Mouse (Mus musculus) heart, embryonic 12.5 days (tissue): Measurements from ENCODE around the gene Ubxn2a. TPM values are rescaled to one million over a fixed set of nuclear protein-coding genes. Genes with fewer than 3 reads are reported as not detected.
A peak's percentile ranks its signal among the peaks of the same experiment; 100 is the strongest.

Experiments
- ATAC-seq: fragments of 200-750 bp; cut with Nextera tagmentation; 2 replicates; pipeline ENCODE4 v1.8.0; 2017; ENCODE audit warnings: moderate TSS enrichment, moderate library complexity; ENCODE audit not compliant: insufficient number of reproducible peaks, low FRiP score
- H3K27ac ChIP-seq: fragments of 300-500 bp; sonication (generic); 2 replicates; pipeline ENCODE4 v1.5.1; 2016; ENCODE audit warnings: mild to moderate bottlenecking, moderate library complexity; ENCODE audit not compliant: poor library complexity, severe bottlenecking
- H3K27me3 ChIP-seq: fragments of 300-500 bp; sonication (generic); replicated peaks from 2 replicates; pipeline ENCODE4 v1.6.1; 2016; ENCODE audit warnings: mild to moderate bottlenecking, moderate library complexity
- H3K36me3 ChIP-seq: fragments of 300-500 bp; sonication (generic); 2 replicates; pipeline ENCODE4 v1.6.1; 2016; ENCODE audit warnings: mild to moderate bottlenecking, moderate library complexity
- H3K4me1 ChIP-seq: fragments of 300-500 bp; sonication (generic); replicated peaks from 2 replicates; pipeline ENCODE4 v1.6.1; 2016; ENCODE audit warnings: mild to moderate bottlenecking
- H3K4me2 ChIP-seq: fragments of 300-500 bp; sonication (generic); 2 replicates; pipeline ENCODE4 v1.6.1; 2016; ENCODE audit warnings: mild to moderate bottlenecking, moderate library complexity
- H3K4me3 ChIP-seq: fragments of 300-500 bp; sonication (generic); 2 replicates; pipeline ENCODE4 v1.5.1; 2016; ENCODE audit warnings: mild to moderate bottlenecking
- H3K9ac ChIP-seq: fragments of 300-500 bp; sonication (generic); 2 replicates; pipeline ENCODE4 v1.6.1; 2016; ENCODE audit warnings: mild to moderate bottlenecking, moderate library complexity
- H3K9me3 ChIP-seq: fragments of 300-500 bp; sonication (generic); replicated peaks from 2 replicates; pipeline ENCODE4 v1.6.1; 2016; ENCODE audit warnings: mild to moderate bottlenecking, moderate library complexity
- WGBS: fragments of 180-500 bp; shearing (Covaris S2); methylation state at CpG from one replicate; pipeline ENCODE4 v1.1.7; 2016; 5-methylcytosine and 5-hydroxymethylcytosine counted together
- polyA plus RNA-seq: library from polyadenylated mRNA; unstranded; fragments of >200 nt; fragmentation: Nextera tagmentation; extraction: Ambion mirVana; gene quantifications from 2 replicates; pipeline ENCODE4 v1.2.1, GENCODE M21; 2016

Gene Ubxn2a
- 36.0 and 38.2 TPM in 2 replicates for polyA plus RNA-seq

GRCm38 (mm10) chr12:4906951-4907906, at the start of gene Ubxn2a:
Gene Ubxn2a (minus strand): TSS chr12:4907705.
- Histone ChIP-seq H3K4me1 (no peaks in the 10 kb centered on the region), H3K9me3 (no peaks in the 10 kb centered on the region)
- under 1% methylated on average over 123 of the region's 125 CpGs for WGBS

DNA sequence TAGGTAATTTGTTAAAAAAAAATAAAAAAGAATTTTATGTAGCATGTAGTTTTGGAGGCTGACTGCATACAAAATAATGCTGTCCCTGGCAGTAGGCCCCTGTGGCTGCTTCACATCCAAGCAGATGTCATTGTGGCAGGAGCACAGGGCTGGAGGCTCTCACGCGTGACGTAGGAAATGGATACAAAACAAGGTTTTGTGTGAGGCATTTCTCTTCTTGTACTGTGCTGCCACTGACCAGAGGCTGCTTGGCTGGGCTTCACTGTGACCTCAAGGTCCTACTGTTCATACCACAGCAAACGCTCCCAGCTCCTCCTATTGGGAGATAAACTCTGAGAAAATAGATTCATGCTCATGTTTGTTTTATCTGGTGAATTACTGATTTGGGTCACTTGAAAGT, 45.7 kb upstream of the Ubxn2a start:
- H3K36me3 ChIP-seq: peaks cover 51% of the 10 kb centered on the region
- no peak overlapping the region for H3K27ac ChIP-seq
- ATAC-seq: no peak
- 87% methylated on average over 4 of the region's 4 CpGs for WGBS
- H3K27me3 ChIP-seq: no peaks in the 10 kb centered on the region
- H3K4me2 ChIP-seq: no peak overlapping the region
- no peaks in the 10 kb centered on the region for H3K9me3 ChIP-seq
- H3K4me3 ChIP-seq: no peak overlapping the region
- H3K9ac ChIP-seq: no peak overlapping the region
- no peaks in the 10 kb centered on the region for H3K4me1 ChIP-seq

More at GRCm38 (mm10) chr12:4906951-4907906, at the start of gene Ubxn2a:
- Histone ChIP-seq H3K9ac (peak within 1 kb of the TSS; percentile 87), H3K27ac (peak within 1 kb of the TSS; percentile 87), H3K36me3 (0 out of 2 replicates have a peak, but pooled peaks cover 2% of the 10 kb centered on the region), H3K4me2 (peak within 1 kb of the TSS; percentile 86), H3K27me3 (no peaks in the 10 kb centered on the region), H3K4me3 (peak within 1 kb of the TSS; percentile 82)
- ATAC-seq: peak; percentile 95

DNA sequence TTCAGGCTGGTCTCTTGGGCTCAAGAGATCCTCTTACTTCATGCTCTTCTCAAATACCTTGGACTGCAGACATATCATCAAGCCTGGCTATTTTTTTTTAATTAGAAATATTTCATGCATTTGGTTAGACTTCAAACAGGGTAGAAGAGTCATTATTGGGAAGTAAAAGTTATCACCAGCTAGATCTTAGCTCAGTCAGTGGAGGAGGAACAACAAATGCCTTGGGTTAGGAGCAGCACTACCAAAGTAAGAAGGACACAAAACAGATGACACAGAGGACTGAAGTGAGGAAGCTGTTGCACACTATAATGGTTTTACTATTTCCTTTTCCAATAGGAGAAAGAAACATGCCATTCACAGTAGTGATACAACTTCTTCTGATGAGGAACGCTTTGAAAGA, 44.8 kb upstream of the Ubxn2a start:
- no peak for ATAC-seq
- Histone ChIP-seq H3K9me3 (no peaks in the 10 kb centered on the region), H3K4me1 (no peaks in the 10 kb centered on the region), H3K36me3 (peaks cover 58% of the 10 kb centered on the region), H3K4me2 (no peak overlapping the region), H3K27ac (no peak overlapping the region), H3K9ac (no peak overlapping the region), H3K4me3 (no peak overlapping the region), H3K27me3 (no peaks in the 10 kb centered on the region)
- WGBS: 94% methylated on average over 1 of the region's 1 CpGs

GRCm38 (mm10) chr12:4930820-4931548, 23.5 kb upstream of the Ubxn2a start:
- Histone ChIP-seq H3K36me3 (no peaks in the 10 kb centered on the region), H3K4me1 (peaks cover 12% of the 10 kb centered on the region), H3K9ac (no peak overlapping the region), H3K9me3 (no peaks in the 10 kb centered on the region), H3K27ac (no peak overlapping the region), H3K4me3 (no peak overlapping the region), H3K4me2 (no peak overlapping the region), H3K27me3 (no peaks in the 10 kb centered on the region)
- 97% methylated on average over 3 of the region's 3 CpGs for WGBS
- ATAC-seq: no peak

DNA sequence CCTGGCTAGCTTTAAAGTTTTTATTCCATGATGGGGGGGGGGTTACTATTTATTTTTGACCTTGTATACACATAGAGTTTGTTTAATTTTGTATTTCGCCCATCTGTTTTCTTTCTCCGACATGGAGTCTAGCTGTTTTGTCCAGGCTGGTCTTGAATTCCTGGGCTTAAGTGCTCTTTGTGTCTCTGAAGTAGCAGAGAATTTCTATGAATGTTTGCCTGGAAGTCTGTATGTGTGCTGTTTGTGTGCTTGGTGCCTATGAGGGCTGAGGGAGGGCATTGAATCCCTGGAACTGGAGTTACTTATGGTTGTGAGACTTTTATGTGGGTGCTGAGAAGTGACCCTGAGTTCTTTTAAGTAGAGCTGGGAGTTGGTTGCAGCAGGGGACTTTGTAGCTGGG, 20.7 kb upstream of the Ubxn2a start:
- Histone ChIP-seq H3K9me3 (no peaks in the 10 kb centered on the region), H3K4me3 (no peak overlapping the region), H3K4me2 (no peak overlapping the region), H3K27me3 (no peaks in the 10 kb centered on the region), H3K36me3 (no peaks in the 10 kb centered on the region), H3K27ac (no peak overlapping the region), H3K4me1 (peaks cover 9% of the 10 kb centered on the region), H3K9ac (no peak overlapping the region)
- WGBS: 86% methylated on average over 2 of the region's 2 CpGs
- no peak for ATAC-seq

- H3K27me3 ChIP-seq: no peaks in the 10 kb centered on the region
- no peaks in the 10 kb centered on the region for H3K36me3 ChIP-seq
- H3K27ac ChIP-seq: peak overlapping the region; percentile 98
- H3K9me3 ChIP-seq: no peaks in the 10 kb centered on the region
- WGBS: under 1% methylated on average over 48 of the region's 48 CpGs
- peak overlapping the region; percentile 77 for H3K4me2 ChIP-seq
- peak overlapping the region; percentile 99 for H3K9ac ChIP-seq
- H3K4me1 ChIP-seq: peaks cover 8% of the 10 kb centered on the region; the same call in 1 of the 2 replicates
- peak; percentile 72 for ATAC-seq
- H3K4me3 ChIP-seq: peak overlapping the region; percentile 97
Measured at GRCm38 (mm10) chr12:4917805-4918591, 10.5 kb upstream of the Ubxn2a start.

- peaks cover 8% of the 10 kb centered on the region; the same call in 1 of the 2 replicates for H3K4me1 ChIP-seq
- peak; percentile 99 for ATAC-seq
- H3K9ac ChIP-seq: peak within 1 kb of the TSS; percentile 99
- no peaks in the 10 kb centered on the region for H3K27me3 ChIP-seq
- H3K4me2 ChIP-seq: peak within 1 kb of the TSS; percentile 77
- H3K36me3 ChIP-seq: no peaks in the 10 kb centered on the region
- H3K4me3 ChIP-seq: peak within 1 kb of the TSS; percentile 97
- H3K27ac ChIP-seq: peak within 1 kb of the TSS; percentile 98
- 0% methylated on average over 84 of the region's 89 CpGs for WGBS
- H3K9me3 ChIP-seq: no peaks in the 10 kb centered on the region
Measured at GRCm38 (mm10) chr12:4916994-4917804, 9.7 kb upstream of the Ubxn2a start, which contains the start of gene Atad2b. Gene Atad2b (plus strand): TSS chr12:4917353.

GRCm38 (mm10) chr12:4914944-4915343, 7.4 kb upstream of the Ubxn2a start:
- no peaks in the 10 kb centered on the region for H3K36me3 ChIP-seq
- H3K4me3 ChIP-seq: no peak overlapping the region
- H3K27me3 ChIP-seq: no peaks in the 10 kb centered on the region
- ATAC-seq: no peak
- H3K4me2 ChIP-seq: no peak overlapping the region
- peaks cover 5% of the 10 kb centered on the region; the same call in 1 of the 2 replicates for H3K4me1 ChIP-seq
- no peak overlapping the region for H3K27ac ChIP-seq
- no peak overlapping the region for H3K9ac ChIP-seq
- WGBS: 77% methylated on average over 3 of the region's 3 CpGs
- no peaks in the 10 kb centered on the region for H3K9me3 ChIP-seq

- no peaks in the 10 kb centered on the region for H3K9me3 ChIP-seq
- H3K4me3 ChIP-seq: no peak overlapping the region
- no peak overlapping the region for H3K27ac ChIP-seq
- WGBS: 71% methylated on average over 3 of the region's 3 CpGs
- H3K36me3 ChIP-seq: no peaks in the 10 kb centered on the region
- H3K27me3 ChIP-seq: no peaks in the 10 kb centered on the region
- no peak for ATAC-seq
- no peak overlapping the region for H3K9ac ChIP-seq
- peaks cover 3% of the 10 kb centered on the region; the same call in 1 of the 2 replicates for H3K4me1 ChIP-seq
- H3K4me2 ChIP-seq: no peak overlapping the region
Measured at GRCm38 (mm10) chr12:4914441-4914840, 6.9 kb upstream of the Ubxn2a start.

DNA sequence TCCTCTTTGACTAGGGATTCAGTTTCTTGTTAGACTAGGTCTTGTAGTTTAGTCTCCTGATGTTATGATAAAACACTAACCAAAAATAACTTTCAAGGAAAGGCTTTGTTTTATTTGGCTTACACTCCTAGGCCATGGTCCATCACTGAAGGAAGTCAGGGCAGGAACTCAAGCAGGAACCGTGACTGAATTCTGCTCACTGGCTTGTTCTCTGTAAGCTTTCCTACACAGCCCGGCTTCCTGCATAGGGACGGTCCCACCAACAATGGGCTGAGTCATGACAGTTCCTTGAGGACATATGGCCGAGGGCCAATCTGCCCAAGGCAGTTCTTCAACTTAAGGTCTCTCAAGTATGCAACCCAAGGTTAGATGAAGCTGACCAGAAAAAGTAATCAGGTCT, 4.2 kb upstream of the Ubxn2a start:
- Histone ChIP-seq H3K9me3 (no peaks in the 10 kb centered on the region), H3K27ac (no peak overlapping the region), H3K4me3 (no peak overlapping the region), H3K4me1 (no peaks in the 10 kb centered on the region), H3K36me3 (no peaks in the 10 kb centered on the region), H3K4me2 (no peak overlapping the region), H3K9ac (no peak overlapping the region), H3K27me3 (no peaks in the 10 kb centered on the region)
- 65% methylated on average over 4 of the region's 4 CpGs for WGBS
- no peak for ATAC-seq
